Mouse (Mus musculus) c-Kit-positive CD71-positive TER-119-negative erythroid progenitor cells, embryonic 14.5 days (primary cell): ENCODE data around the gene Armc6.
A peak's percentile ranks its signal among the peaks of the same experiment; 100 is the strongest.

Experiments used
- DNase-seq: peaks from one replicate; pipeline ENCODE4 v3.0.0-alpha.2; 2013; ENCODE audit warnings: low read depth

The Armc6 gene

GRCm38 (mm10) chr8:70194191-70194590 is 40.1 kb downstream of the Armc6 start:
- no peak for DNase-seq

- no peak for DNase-seq
Measured at GRCm38 (mm10) chr8:70193238-70193637, 41.0 kb downstream of the Armc6 start.

- no peak for DNase-seq
Measured at GRCm38 (mm10) chr8:70188707-70189106, 45.6 kb downstream of the Armc6 start.

GRCm38 (mm10) chr8:70183194-70183593 is 51.1 kb downstream of the Armc6 start:
- no peak for DNase-seq

GRCm38 (mm10) chr8:70181903-70182252 is 52.4 kb downstream of the Armc6 start:
- DNase-seq, result no peak

GRCm38 (mm10) chr8:70181212-70181902 is 52.9 kb downstream of the Armc6 start:
- peak; percentile 54 for DNase-seq

GRCm38 (mm10) chr8:70179082-70179481 is 55.2 kb downstream of the Armc6 start:
- no peak for DNase-seq

- DNase-seq, result no peak
Measured at GRCm38 (mm10) chr8:70178231-70178630, 56.0 kb downstream of the Armc6 start.

GRCm38 (mm10) chr8:70174079-70174478 is 60.2 kb downstream of the Armc6 start:
- DNase-seq, result no peak

- no peak for DNase-seq
Measured at GRCm38 (mm10) chr8:70173320-70173719, 60.9 kb downstream of the Armc6 start.

GRCm38 (mm10) chr8:70172043-70172681 is 62.1 kb downstream of the Armc6 start, which contains the start of gene Tmem161a:
TSS of gene Tmem161a (plus strand) at chr8:70172356.
- peak; percentile 97 for DNase-seq

GRCm38 (mm10) chr8:70171240-70171639 is 63.0 kb downstream of the Armc6 start:
- no peak for DNase-seq

- no peak for DNase-seq
Measured at GRCm38 (mm10) chr8:70170748-70171147, 63.5 kb downstream of the Armc6 start.
